Mouse (Mus musculus) heart, embryonic 14.5 days (tissue): ENCODE data around the gene Tmem79. TPM values are rescaled to one million over a fixed set of nuclear protein-coding genes. Genes with fewer than 3 reads are reported as not detected.
A peak's percentile ranks its signal among the peaks of the same experiment; 100 is the strongest.

ENCODE experiments used
- ATAC-seq: fragments of 200-750 bp; cut with Nextera tagmentation; 2 replicates; pipeline ENCODE4 v1.8.0; 2017; ENCODE audit warnings: low read depth, moderate TSS enrichment; ENCODE audit not compliant: insufficient number of reproducible peaks, insufficient read depth, low FRiP score
- H3K27ac ChIP-seq, 2 experiments: fragments of 200-500 bp in 1 of 2; fragments of 300-500 bp in 1 of 2; sonication (generic) in 1 of 2; replicated peaks in 1 of 2; 2 replicates each; pipeline ENCODE4 v1.5.1; 2012 to 2014; ENCODE audit warnings: low read depth in 2 of 2, low read length in 2 of 2, control low read depth in 1 of 2, mild to moderate bottlenecking in 1 of 2, mixed read lengths in 1 of 2; ENCODE audit not compliant: control insufficient read depth in 1 of 2, insufficient read depth in 1 of 2
- H3K27me3 ChIP-seq: fragments of 300-500 bp; sonication (generic); 2 replicates; pipeline ENCODE4 v1.6.1; 2014; ENCODE audit warnings: mild to moderate bottlenecking, low read length, control low read depth; ENCODE audit not compliant: control insufficient read depth, insufficient read depth
- H3K36me3 ChIP-seq: fragments of 300-500 bp; sonication (generic); 2 replicates; pipeline ENCODE4 v1.6.1; 2014; ENCODE audit warnings: mild to moderate bottlenecking, control low read depth, low read length, mixed read lengths; ENCODE audit not compliant: control insufficient read depth, insufficient read depth
- H3K4me1 ChIP-seq, 2 experiments: fragments of 200-500 bp in 1 of 2; fragments of 300-500 bp in 1 of 2; sonication (generic) in 1 of 2; 2 replicates each; pipeline ENCODE4 v1.6.1; 2012 to 2014; ENCODE audit warnings: low read length in 2 of 2, control low read depth in 1 of 2, mixed read lengths in 1 of 2; ENCODE audit not compliant: control insufficient read depth in 2 of 2, insufficient read depth in 2 of 2
- H3K4me2 ChIP-seq: fragments of 300-500 bp; sonication (generic); 2 replicates; pipeline ENCODE4 v1.6.1; 2014; ENCODE audit warnings: mild to moderate bottlenecking, low read length
- H3K4me3 ChIP-seq, 2 experiments: fragments of 200-500 bp in 1 of 2; fragments of 300-500 bp in 1 of 2; sonication (generic) in 1 of 2; 2 replicates each; pipeline ENCODE4 v1.5.1; 2012 to 2014; ENCODE audit warnings: low read length in 2 of 2, mild to moderate bottlenecking in 2 of 2, control low read depth in 1 of 2, low read depth in 1 of 2, moderate library complexity in 1 of 2; ENCODE audit not compliant: control insufficient read depth in 1 of 2, insufficient read depth in 1 of 2
- H3K9ac ChIP-seq: fragments of 300-500 bp; sonication (generic); 2 replicates; pipeline ENCODE4 v1.6.1; 2014; ENCODE audit warnings: mild to moderate bottlenecking, low read length
- H3K9me3 ChIP-seq: fragments of 300-500 bp; sonication (generic); 2 replicates; pipeline ENCODE4 v1.6.1; 2016; ENCODE audit warnings: low read length, control low read depth; ENCODE audit not compliant: control insufficient read depth
- WGBS: fragments of 180-500 bp; shearing (Covaris S2); extraction: QIAGEN DNeasy Blood & Tissue Kit; methylation state at CpG from one replicate; pipeline ENCODE4 v1.1.7; 2014; 5-methylcytosine and 5-hydroxymethylcytosine counted together
- polyA plus RNA-seq: library from polyadenylated mRNA; unstranded; fragments of >200 nt; fragmentation: Nextera tagmentation; extraction: Ambion mirVana; gene quantifications from 2 replicates; pipeline ENCODE4 v1.2.1, GENCODE M21; 2014

Gene Tmem79
- polyA plus RNA-seq, 1 experiment from 2014 or later = 1.1 TPM

DNA sequence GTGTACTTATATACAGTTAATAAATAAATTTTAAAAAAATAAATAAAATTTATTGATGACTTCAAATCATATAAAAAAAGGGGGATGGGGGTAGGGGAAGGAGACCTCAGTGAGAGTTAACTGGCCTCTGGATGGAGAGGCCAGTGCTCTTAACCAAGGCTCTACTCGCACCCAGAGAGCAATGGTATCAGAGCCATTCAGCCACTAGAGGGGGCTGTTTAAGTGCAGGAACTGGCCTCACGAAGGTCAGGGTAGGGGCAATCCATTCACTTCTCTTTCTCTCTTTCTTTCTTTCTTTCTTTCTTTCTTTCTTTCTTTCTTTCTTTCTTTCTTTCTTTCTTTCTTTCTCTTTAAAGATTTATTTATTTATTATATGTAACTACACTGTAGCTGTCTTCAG, 4.7 kb downstream of the Tmem79 start:
- no peaks in the 10 kb centered on the region for H3K9me3 ChIP-seq
- H3K9ac ChIP-seq = no peak overlapping the region
- H3K4me2 ChIP-seq = no peak overlapping the region
- 27% methylated on average over 2 of the region's 2 CpGs for WGBS
- peaks cover 33% of the 10 kb centered on the region for H3K36me3 ChIP-seq
- ATAC-seq = no peak
- peaks cover 4 to 6% of the 10 kb centered on the region in 2 experiments; a peak in 3 of 4 replicates for H3K4me1 ChIP-seq
- no peaks in the 10 kb centered on the region for H3K27me3 ChIP-seq
- no peak overlapping the region for H3K27ac ChIP-seq
- H3K4me3 ChIP-seq = no peak overlapping the region

GRCm38 (mm10) chr3:88328956-88329355, 7.0 kb downstream of the Tmem79 start:
- peaks cover 5 to 14% of the 10 kb centered on the region in 2 experiments; a peak in 3 of 4 replicates for H3K4me1 ChIP-seq
- no peak for ATAC-seq
- H3K4me2 ChIP-seq = no peak overlapping the region
- H3K4me3 ChIP-seq = no peak overlapping the region
- no peaks in the 10 kb centered on the region for H3K27me3 ChIP-seq
- WGBS = 77% methylated on average over 5 of the region's 5 CpGs
- H3K27ac ChIP-seq = no peak overlapping the region
- H3K36me3 ChIP-seq = peaks cover 35% of the 10 kb centered on the region
- H3K9ac ChIP-seq = no peak overlapping the region
- H3K9me3 ChIP-seq = no peaks in the 10 kb centered on the region

DNA sequence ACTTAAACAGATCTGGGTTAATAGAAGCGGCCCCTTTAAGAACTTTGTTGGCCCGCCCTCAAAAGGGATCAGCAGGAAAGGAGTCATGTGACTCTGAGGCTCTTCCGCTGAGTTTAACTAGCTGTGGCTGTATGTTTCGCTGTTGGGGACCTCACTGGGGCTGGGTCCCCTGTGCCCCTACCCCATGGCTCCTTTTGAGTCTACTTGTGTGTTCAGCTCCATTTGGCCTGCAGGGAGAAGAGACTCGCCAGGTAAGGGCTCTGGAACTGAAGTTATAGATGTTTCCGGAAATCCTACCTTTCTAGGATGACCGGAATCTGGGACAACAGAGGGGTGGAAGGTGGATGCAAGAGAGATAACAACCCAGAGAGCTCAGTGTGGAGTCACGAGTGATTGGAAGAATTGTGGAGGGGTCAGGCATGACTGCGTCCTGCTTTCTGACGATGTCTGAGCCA, 11.0 kb downstream of the Tmem79 start, which contains the start of gene Glmp:
TSS of gene Glmp (plus strand) at position 73 of the 455 bp plus-strand sequence.
- Histone ChIP-seq H3K9ac (peak within 1 kb of the TSS; percentile 92), H3K9me3 (no peaks in the 10 kb centered on the region), H3K4me2 (peak within 1 kb of the TSS; percentile 92), H3K27me3 (no peaks in the 10 kb centered on the region), H3K36me3 (peaks cover 70% of the 10 kb centered on the region), H3K4me1 (peaks cover 4 to 14% of the 10 kb centered on the region in 2 experiments; a peak in 3 of 4 replicates), H3K4me3 (peak within 1 kb of the TSS; percentile 60 to 86), H3K27ac (peak within 1 kb of the TSS in 1 of 2 experiments; percentile 52; a peak in 2 of 4 replicates)
- peak; percentile 37 for ATAC-seq
- WGBS = 1% methylated on average over 10 of the region's 10 CpGs

DNA sequence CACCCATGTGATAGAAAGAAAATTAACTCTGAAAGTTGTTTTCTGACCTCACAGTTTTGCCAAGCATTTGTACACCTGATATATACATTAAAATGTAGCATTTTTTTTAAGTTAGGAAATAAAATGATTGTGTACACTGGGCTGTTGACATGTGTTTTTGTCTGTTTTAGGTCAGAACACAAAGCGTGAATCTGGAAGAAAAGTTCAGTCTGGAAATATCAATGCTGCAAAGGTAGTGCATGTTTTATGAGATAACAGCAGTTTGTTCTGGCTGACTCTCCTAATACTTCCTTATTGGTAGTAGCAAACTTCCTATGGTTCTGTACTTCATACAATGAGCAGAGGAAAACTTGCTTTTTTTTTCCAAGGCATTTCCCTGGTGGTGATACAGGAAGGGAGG, 36.8 kb downstream of the Tmem79 start:
- 72% methylated on average over 1 of the region's 1 CpGs for WGBS
- H3K36me3 ChIP-seq = peaks cover 52% of the 10 kb centered on the region

GRCm38 (mm10) chr3:88297321-88297851, 38.6 kb downstream of the Tmem79 start:
- peaks cover 2 to 17% of the 10 kb centered on the region in 2 experiments; a peak in 2 of 4 replicates for H3K4me1 ChIP-seq
- no peaks in the 10 kb centered on the region for H3K27me3 ChIP-seq
- peak overlapping the region; percentile 81 for H3K9ac ChIP-seq
- H3K4me2 ChIP-seq = peak overlapping the region; percentile 95
- peak overlapping the region; percentile 70 to 93 for H3K4me3 ChIP-seq
- H3K9me3 ChIP-seq = no peaks in the 10 kb centered on the region
- ATAC-seq = no peak
- peak overlapping the region; percentile 90 to 95 for H3K27ac ChIP-seq
- under 1% methylated on average over 30 of the region's 30 CpGs for WGBS
- peaks cover 39% of the 10 kb centered on the region for H3K36me3 ChIP-seq

More for the DNA sequence above, 36.8 kb downstream of the Tmem79 start:
- no peak overlapping the region for H3K4me2 ChIP-seq
- no peak overlapping the region for H3K27ac ChIP-seq
- no peaks in the 10 kb centered on the region for H3K9me3 ChIP-seq
- H3K4me1 ChIP-seq = peaks cover 2 to 17% of the 10 kb centered on the region in 2 experiments; a peak in 2 of 4 replicates
- ATAC-seq = no peak
- no peaks in the 10 kb centered on the region for H3K27me3 ChIP-seq
- H3K9ac ChIP-seq = no peak overlapping the region
- H3K4me3 ChIP-seq = no peak overlapping the region

DNA sequence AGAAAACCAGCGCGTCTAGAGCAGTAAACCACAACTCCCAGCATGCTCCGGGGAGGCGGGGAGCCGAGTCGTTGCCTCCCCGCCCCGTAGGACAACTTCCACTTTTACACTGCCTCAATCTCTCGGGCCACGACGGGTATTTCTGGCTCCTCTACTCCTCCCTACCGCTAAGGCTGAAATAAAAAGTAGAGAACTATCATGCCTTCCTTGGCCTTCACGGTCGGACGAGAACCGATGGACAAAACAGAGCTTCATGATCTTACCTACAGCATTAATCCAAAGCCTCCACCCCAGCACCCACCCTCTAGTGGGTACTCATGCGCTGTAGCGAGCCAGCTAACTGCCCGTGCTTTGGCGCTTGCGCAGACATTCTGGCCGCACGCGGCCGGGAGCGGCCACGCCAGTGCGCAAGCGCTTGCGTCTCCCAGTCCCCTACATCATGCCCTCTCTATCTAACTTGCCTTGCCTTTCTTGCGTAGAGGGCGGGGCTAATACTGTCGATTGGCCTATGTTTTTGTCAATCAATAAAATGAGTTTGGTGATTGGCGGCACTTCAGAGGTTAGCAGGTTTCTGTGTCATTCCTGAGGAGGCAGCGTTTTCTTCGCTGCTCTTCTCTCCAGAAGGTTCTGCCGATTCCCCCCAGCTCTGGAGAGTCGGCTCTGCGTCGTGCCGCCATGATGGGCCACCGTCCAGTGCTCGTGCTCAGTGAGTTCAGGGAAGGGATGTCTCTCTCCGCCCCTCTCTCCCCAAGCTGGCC, 39.2 kb downstream of the Tmem79 start, which contains the start of the genes Tsacc and Cct3:
TSS of gene Tsacc (minus strand) at position 439 of the 758 bp plus-strand sequence.
TSS of gene Cct3 (plus strand) at position 556 of the 758 bp plus-strand sequence.
- peak within 1 kb of the TSS; percentile 81 for H3K9ac ChIP-seq
- peak; percentile 98 for ATAC-seq
- peaks cover 2 to 17% of the 10 kb centered on the region in 2 experiments; a peak in 2 of 4 replicates for H3K4me1 ChIP-seq
- no peaks in the 10 kb centered on the region for H3K9me3 ChIP-seq
- H3K4me2 ChIP-seq = peak within 1 kb of the TSS; percentile 95
- WGBS = under 1% methylated on average over 44 of the region's 44 CpGs
- peaks cover 32% of the 10 kb centered on the region for H3K36me3 ChIP-seq
- no peaks in the 10 kb centered on the region for H3K27me3 ChIP-seq
- peak within 1 kb of the TSS; percentile 90 to 98 for H3K27ac ChIP-seq
- H3K4me3 ChIP-seq = peak within 1 kb of the TSS; percentile 70 to 93

GRCm38 (mm10) chr3:88296110-88296560, 39.8 kb downstream of the Tmem79 start:
- peak overlapping the region; percentile 80 for H3K4me2 ChIP-seq
- H3K9me3 ChIP-seq = no peaks in the 10 kb centered on the region
- no peak for ATAC-seq
- peaks cover 26% of the 10 kb centered on the region for H3K36me3 ChIP-seq
- H3K4me3 ChIP-seq = peak overlapping the region; percentile 70 to 79
- peaks cover 2 to 17% of the 10 kb centered on the region in 2 experiments; a peak in 2 of 4 replicates for H3K4me1 ChIP-seq
- peak overlapping the region; percentile 90 to 98 for H3K27ac ChIP-seq
- no peaks in the 10 kb centered on the region for H3K27me3 ChIP-seq
- peak overlapping the region; percentile 76 for H3K9ac ChIP-seq
- WGBS = 1% methylated on average over 12 of the region's 12 CpGs
